In the genomic region with DNA sequence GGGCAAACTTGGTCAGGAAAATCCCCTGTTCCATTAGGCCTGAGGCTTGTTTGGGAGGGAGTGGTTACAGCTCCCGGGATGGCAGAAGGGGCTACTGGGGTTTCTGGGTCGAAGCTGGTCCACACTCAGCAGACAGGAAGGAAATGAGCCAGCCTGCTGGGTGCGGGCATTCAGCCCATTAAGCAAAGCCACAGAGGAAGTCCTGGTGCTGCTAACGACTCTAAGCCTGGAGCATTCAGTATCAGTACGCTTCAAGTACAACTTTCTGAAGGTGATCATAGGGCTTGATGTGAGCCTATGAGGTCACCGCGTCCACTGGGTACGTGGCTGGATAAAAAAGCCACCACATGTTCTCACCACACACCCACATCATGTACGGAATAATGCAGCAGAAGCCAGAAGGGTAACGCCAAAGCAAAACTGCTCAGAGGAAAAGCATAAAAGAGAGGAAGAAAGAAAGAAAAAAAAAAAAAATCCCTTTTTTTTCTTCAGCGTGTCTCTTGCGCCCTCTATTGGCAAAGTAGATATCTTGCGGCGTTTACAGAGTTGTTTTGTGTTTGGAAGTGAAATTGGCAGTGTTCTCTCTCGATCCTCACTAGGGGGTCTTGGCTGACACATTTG, we compare ENCODE assay signal across 8 mouse cellular contexts.
DNase-seq lines count a peak whose midpoint lies in the region; ATAC-seq and TF ChIP-seq lines count a peak whose summit lies in the region.

No protein-coding gene starts in this region.

- intact Hi-C loops in left cerebral cortex, adult 2 months (cut with DNase I): loop anchor here (2.0 to 10.0 kb wide), 4 partner anchors 428 to 1701 kb away; a partner anchor contains a TSS

- TF ChIP-seq CTCF in left cerebral cortex, adult 2 months (IDR thresholded peaks at IDR 0.05): peak; percentile 85

- DNase-seq in adrenal gland, postnatal 10 days: peak; percentile 10
- no peak for DNase-seq in adrenal gland, postnatal 4 days (ENCODE audit: low spot score in 2 of 2)
- peak; percentile 12 for DNase-seq in adrenal gland, postnatal 14 days
- DNase-seq in hindbrain, embryonic 10.5 days (ENCODE audit: low spot score): peak; percentile 10
- peak; percentile 26 to 37 for DNase-seq in left cerebral cortex, adult 2 months (ENCODE audit: extremely low spot score in 1 of 2, low spot score in 2 of 2)
- peak; percentile 22 for DNase-seq in right cerebral cortex, postnatal 14 days

- ATAC-seq in embryonic facial prominence, embryonic 15.5 days (ENCODE audit: insufficient number of reproducible peaks, low FRiP score, low TSS enrichment, low read depth): peak; percentile 51; the same call in 1 of the 2 replicates
- peak; percentile 81 for ATAC-seq in megakaryocyte-erythroid progenitor cell, adult 5-6 weeks (replicated peaks; ENCODE audit: low FRiP score, low TSS enrichment, poor library complexity, severe bottlenecking)

- H3K4me2 ChIP-seq in embryonic facial prominence, embryonic 15.5 days (replicated peaks): peak overlapping the region; percentile 36

- no peak overlapping the region for H3K9ac ChIP-seq in embryonic facial prominence, embryonic 15.5 days

- 7% methylated on average over 15 of the region's 15 CpGs for WGBS in embryonic facial prominence, embryonic 15.5 days
- 40% methylated on average over 15 of the region's 15 CpGs for WGBS in hindbrain, embryonic 10.5 days

- H3K36me3 ChIP-seq in embryonic facial prominence, embryonic 15.5 days: no peaks in the 10 kb centered on the region
- no peaks in the 10 kb centered on the region for H3K36me3 ChIP-seq in hindbrain, embryonic 10.5 days

- H3K27ac ChIP-seq in embryonic facial prominence, embryonic 15.5 days (replicated peaks): 0 out of 2 replicates have a peak overlapping the region, but pooled peaks have one; percentile 3
- peak overlapping the region; percentile 66 for H3K27ac ChIP-seq in hindbrain, embryonic 10.5 days
- H3K27ac ChIP-seq in left cerebral cortex, adult 2 months: peak overlapping the region; percentile 74

- peaks cover 5% of the 10 kb centered on the region; the same call in 1 of the 2 replicates for H3K4me1 ChIP-seq in embryonic facial prominence, embryonic 15.5 days
- peaks cover 4% of the 10 kb centered on the region; the same call in 1 of the 2 replicates for H3K4me1 ChIP-seq in hindbrain, embryonic 10.5 days (replicated peaks)

- H3K27me3 ChIP-seq in embryonic facial prominence, embryonic 15.5 days: no peaks in the 10 kb centered on the region
- H3K27me3 ChIP-seq in hindbrain, embryonic 10.5 days (ENCODE audit: insufficient read depth, poor library complexity, severe bottlenecking): no peaks in the 10 kb centered on the region

- H3K4me3 ChIP-seq in embryonic facial prominence, embryonic 15.5 days (replicated peaks): peak overlapping the region; percentile 27
- H3K4me3 ChIP-seq in hindbrain, embryonic 10.5 days: no peak overlapping the region
- H3K4me3 ChIP-seq in left cerebral cortex, adult 2 months: peak overlapping the region; percentile 35; the same call in 1 of the 2 replicates

- no peaks in the 10 kb centered on the region for H3K9me3 ChIP-seq in embryonic facial prominence, embryonic 15.5 days (replicated peaks)
- H3K9me3 ChIP-seq in hindbrain, embryonic 10.5 days: no peaks in the 10 kb centered on the region

Comparison
In these comparisons a context has a peak if more than half of its experiments do, and no peak if none do; other contexts are left out.
1. DNase-seq: peak in adrenal gland, postnatal 10 days (single experiment), adrenal gland, postnatal 14 days (single experiment), hindbrain, embryonic 10.5 days (single experiment), left cerebral cortex, adult 2 months (2 of 2) and right cerebral cortex, postnatal 14 days (single experiment); none in adrenal gland, postnatal 4 days (0 of 2).
2. H3K27ac ChIP-seq: peak in every context shown above with its lines; median percentile 74 in left cerebral cortex, adult 2 months; 66 in hindbrain, embryonic 10.5 days; 3 in embryonic facial prominence, embryonic 15.5 days.